Mouse (Mus musculus) small intestine, adult 2 months (tissue): ENCODE measurements around the gene Ptpn13. TPM values are rescaled to one million over a fixed set of nuclear protein-coding genes. Genes with fewer than 3 reads are reported as not detected.
A peak's percentile ranks its signal among the peaks of the same experiment; 100 is the strongest.

Experiments
- H3K27ac ChIP-seq: fragments of 200-500 bp; 2 replicates; pipeline ENCODE4 v1.5.1; 2012; ENCODE audit warnings: low read depth, low read length, control low read depth, inconsistent platforms; ENCODE audit not compliant: insufficient read depth
- H3K27me3 ChIP-seq: fragments of 200-500 bp; 2 replicates; pipeline ENCODE4 v1.6.1; 2012; ENCODE audit warnings: mild to moderate bottlenecking, moderate library complexity, low read length, inconsistent platforms; ENCODE audit not compliant: control insufficient read depth, insufficient read depth
- H3K36me3 ChIP-seq: fragments of 200-500 bp; 2 replicates; pipeline ENCODE4 v1.6.1; 2012; ENCODE audit warnings: mild to moderate bottlenecking, low read length, control low read depth, inconsistent platforms; ENCODE audit not compliant: control insufficient read depth, insufficient read depth
- H3K4me1 ChIP-seq: fragments of 200-500 bp; 2 replicates; pipeline ENCODE4 v1.6.1; 2012; ENCODE audit warnings: low read length, inconsistent platforms, mixed read lengths; ENCODE audit not compliant: control insufficient read depth, insufficient read depth, insufficient read length
- H3K4me3 ChIP-seq: fragments of 200-500 bp; 2 replicates; pipeline ENCODE4 v1.5.1; 2012; ENCODE audit warnings: low read depth, mild to moderate bottlenecking, control low read depth, inconsistent platforms, low read length, moderate library complexity
- CTCF ChIP-seq: fragments of 200-500 bp; IDR thresholded peaks from 2 replicates; pipeline ENCODE4 v1.5.1; 2012; ENCODE audit warnings: low read depth, mild to moderate bottlenecking, control low read depth, inconsistent platforms, low read length, moderate library complexity, mixed read lengths; ENCODE audit not compliant: insufficient replicate concordance, insufficient read length; ENCODE audit errors: extremely low read depth
- POLR2A ChIP-seq: fragments of 200-500 bp; IDR thresholded peaks from 2 replicates; pipeline ENCODE4 v1.6.1; 2012; ENCODE audit warnings: low read depth, mild to moderate bottlenecking, control low read depth, inconsistent platforms, low read length, moderate library complexity
- WGBS: fragments of 180-500 bp; shearing (Covaris S2); methylation state at CpG from one replicate; pipeline ENCODE4 v1.1.7; 2018; 5-methylcytosine and 5-hydroxymethylcytosine counted together
- polyA plus RNA-seq: library from polyadenylated mRNA; depleted of rRNA; stranded (reverse); fragments of >200 nt; gene quantifications from 2 replicates; pipeline ENCODE4 v1.2.3, GENCODE M21; 2012; rRNA removed

Gene Ptpn13
- 1.2 and 1.4 TPM in 2 replicates for polyA plus RNA-seq

DNA sequence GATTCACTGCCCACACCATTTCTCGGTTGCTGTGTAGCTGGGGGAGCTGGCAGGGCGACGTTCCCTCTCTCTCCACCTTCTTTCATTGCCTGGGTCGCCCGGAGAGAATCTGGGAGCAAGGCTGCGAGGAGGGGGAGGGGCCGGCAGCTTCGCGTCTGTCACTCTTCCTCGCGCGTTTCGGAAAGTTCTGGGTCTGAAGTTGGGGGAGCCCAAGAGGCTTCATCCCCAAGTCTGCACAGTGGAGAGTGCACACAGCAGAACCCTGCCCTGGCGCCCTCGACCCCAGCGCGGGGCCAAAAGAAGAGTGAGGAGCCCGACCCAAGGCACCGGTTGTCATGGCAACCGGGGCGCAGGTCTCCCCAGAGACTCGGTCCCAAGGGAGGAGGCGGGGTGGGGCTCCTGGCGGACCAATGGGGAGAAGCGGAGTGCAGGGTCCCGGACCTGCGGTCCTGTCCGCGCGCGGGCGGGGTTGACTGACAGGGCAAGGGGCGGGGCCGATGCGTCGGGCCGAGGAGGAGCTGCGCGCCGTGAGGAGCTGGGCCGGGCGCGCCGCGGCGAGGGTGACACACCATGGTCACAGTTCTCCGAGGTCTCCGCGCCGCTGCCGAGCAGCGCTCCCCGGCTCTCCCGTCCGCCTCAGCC lies at the start of gene Ptpn13:
Gene Ptpn13 (plus strand): TSS at position 515 of the 642 bp plus-strand sequence.
- Histone ChIP-seq H3K4me1 (peaks cover 2% of the 10 kb centered on the region; the same call in 1 of the 2 replicates), H3K36me3 (no peaks in the 10 kb centered on the region), H3K27me3 (peaks cover 5% of the 10 kb centered on the region; the same call in 1 of the 2 replicates), H3K27ac (no peak within 1 kb of the TSS), H3K4me3 (peak within 1 kb of the TSS; percentile 76)
- under 1% methylated on average over 55 of the region's 55 CpGs for WGBS
- TF ChIP-seq CTCF (no peak), POLR2A (peak; percentile 3; the same call in 1 of the 2 replicates)

DNA sequence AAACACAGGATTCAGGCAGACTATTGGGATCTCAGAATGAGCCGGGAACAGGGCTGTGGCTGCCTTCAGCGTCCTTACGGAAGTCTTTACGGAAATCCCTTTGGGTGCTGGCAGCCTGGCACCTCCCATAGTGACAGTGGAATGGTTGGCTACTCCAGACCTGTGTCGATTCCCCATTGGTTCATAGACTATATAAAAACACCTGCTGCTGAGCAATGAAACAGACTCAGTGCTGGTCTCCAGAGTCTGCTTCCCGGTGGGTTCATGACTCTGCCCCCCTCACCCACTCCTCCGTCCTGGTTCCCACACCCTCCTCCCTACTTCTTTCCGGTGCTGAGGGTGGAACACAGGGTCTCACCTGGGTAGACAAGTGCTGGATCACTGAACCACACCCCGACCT lies 49.8 kb upstream of the Ptpn13 start:
- Histone ChIP-seq H3K4me1 (0 out of 2 replicates have a peak, but pooled peaks cover 3% of the 10 kb centered on the region), H3K27me3 (no peaks in the 10 kb centered on the region), H3K36me3 (no peaks in the 10 kb centered on the region), H3K4me3 (no peak overlapping the region), H3K27ac (no peak overlapping the region)
- TF ChIP-seq POLR2A = no peak
- no peak for TF ChIP-seq CTCF
- WGBS = 92% methylated on average over 9 of the region's 9 CpGs

DNA sequence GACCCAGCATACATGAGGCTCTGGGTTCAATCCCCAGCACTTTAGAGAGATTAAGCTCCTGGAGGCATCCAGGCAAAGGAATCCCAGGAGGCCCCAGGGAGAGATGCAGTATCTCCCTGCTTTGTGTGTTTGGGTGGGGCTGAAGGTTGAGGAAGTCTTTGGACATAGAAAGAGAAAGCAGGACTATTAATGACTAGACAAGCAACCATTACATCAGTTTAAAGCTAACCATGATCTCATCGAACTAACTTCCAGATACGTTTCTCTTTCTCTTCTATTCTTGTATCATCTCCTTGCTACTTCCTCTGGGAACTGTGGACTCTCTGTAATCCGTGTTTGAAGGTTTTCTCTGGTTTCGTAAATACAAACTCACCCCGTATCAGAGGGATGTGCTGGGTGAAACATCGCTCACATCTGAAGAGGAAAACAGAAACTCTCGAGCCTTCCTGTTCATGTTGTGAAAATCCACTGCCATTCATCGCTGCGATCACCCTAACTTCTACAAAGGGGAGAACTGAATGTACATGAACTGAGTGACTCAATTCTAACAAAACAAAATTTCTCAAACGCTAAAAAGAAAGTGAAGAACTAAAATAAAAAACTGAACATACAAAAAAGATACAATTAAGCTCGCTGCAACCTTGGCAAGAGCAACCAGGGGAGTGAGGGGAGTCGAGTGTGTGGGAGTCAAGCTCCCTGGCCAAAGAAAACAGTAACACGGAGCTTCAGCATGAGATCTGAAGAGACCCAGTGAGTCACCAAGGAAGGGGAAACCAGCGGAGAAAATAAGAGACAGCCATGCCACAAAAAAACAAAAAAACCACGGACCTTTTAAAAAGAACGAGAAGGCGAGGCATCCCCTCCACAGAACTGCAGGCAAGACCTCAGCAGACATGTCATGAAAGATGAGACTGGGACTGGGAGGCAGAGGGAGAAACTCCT lies 48.4 kb upstream of the Ptpn13 start:
- 0 out of 2 replicates have a peak overlapping the region, but pooled peaks have one; percentile 6 for H3K27ac ChIP-seq
- H3K36me3 ChIP-seq = no peaks in the 10 kb centered on the region
- TF ChIP-seq CTCF (no peak), POLR2A (no peak)
- H3K4me1 ChIP-seq = 0 out of 2 replicates have a peak, but pooled peaks cover 3% of the 10 kb centered on the region
- no peak overlapping the region for H3K4me3 ChIP-seq
- no peaks in the 10 kb centered on the region for H3K27me3 ChIP-seq
- WGBS = 63% methylated on average over 17 of the region's 17 CpGs

DNA sequence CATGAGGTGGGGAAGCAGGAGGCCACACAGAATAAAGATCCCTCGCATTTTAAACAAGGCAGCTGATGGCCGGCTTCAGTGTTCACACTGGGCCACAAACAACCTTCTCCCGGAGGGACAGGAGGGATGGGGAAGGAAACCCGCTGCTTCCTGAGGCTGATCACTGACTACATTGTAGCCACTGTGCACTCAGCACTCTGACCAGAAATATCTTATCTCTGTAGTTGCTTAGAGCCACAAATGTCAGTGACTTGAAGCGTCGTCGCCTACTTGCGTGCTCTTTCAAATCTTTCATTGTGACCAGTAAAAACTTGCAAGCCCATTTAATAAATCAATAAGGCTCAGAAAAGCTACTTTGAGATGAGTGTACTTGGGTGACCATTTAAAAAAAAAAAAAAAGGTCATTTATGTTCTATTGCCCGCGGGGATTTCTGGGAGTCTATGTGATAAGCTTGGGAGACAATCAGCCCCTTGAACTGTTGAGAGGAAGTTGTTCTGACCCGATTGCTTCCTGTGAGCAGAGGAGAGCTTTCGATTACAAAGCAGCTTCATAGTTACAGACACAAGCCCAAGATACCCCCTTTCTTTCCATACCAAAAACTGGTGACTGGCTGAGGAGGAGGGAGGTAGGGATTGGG lies 47.4 kb upstream of the Ptpn13 start:
- Histone ChIP-seq H3K27ac (no peak overlapping the region), H3K4me3 (no peak overlapping the region), H3K36me3 (no peaks in the 10 kb centered on the region), H3K4me1 (0 out of 2 replicates have a peak, but pooled peaks cover 3% of the 10 kb centered on the region), H3K27me3 (no peaks in the 10 kb centered on the region)
- no peak for TF ChIP-seq CTCF
- TF ChIP-seq POLR2A = no peak
- WGBS = 41% methylated on average over 12 of the region's 12 CpGs

DNA sequence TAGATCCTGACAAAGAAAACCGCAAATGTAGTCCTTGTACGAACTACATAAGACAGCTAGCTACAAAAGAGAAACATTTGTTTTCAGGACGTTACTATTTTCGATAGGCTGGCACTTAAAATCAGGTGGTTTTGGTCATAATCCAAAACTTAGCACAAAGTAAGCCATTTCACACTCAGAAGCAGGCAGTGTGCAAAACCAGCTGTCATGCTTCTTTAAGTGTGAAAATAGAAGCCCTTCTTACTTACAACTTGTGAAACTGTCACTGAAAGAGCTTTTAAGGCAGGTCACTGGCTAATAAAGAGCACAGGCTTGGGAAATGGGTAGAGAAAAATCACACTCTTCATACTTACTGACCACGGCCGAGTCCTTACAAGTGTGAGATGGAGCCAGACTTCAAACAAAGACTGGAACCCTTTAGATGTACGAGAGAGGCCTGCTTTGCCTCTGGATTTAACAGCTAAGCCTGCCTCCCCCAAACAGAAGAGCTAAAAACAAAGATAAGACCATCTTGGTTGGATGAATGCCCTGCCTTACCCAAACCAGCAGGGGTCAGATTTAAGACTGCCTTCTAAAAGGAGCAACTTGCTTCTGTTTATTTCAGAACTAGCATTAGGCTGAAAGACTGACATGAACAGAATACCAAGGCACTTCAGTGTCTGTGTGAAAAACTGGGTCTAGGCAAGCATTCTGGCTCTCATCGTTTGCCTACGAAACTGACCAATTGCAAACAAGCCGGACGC lies 44.0 kb upstream of the Ptpn13 start:
- 85% methylated on average over 11 of the region's 11 CpGs for WGBS
- TF ChIP-seq CTCF = no peak
- Histone ChIP-seq H3K4me3 (no peak overlapping the region), H3K36me3 (no peaks in the 10 kb centered on the region), H3K27ac (no peak overlapping the region), H3K4me1 (0 out of 2 replicates have a peak, but pooled peaks cover 3% of the 10 kb centered on the region), H3K27me3 (no peaks in the 10 kb centered on the region)

DNA sequence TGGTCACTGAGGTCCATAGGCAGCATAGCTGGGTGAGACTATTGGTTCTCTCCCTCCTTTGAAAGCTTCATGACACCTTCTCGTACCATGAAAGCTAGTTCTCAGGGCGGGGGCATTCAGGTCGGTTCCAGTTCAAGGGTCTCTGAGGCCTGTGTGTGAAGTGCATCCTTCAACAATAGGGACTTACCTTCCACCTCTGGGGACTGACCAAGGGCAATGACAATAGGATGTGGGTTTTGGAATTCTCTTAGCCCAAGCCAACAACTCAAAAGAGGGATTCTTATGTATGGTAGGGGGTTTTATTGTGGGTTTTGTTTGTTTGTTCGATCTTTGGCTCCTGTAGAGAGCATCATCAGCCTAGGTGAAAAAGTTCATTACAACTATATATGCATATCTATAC lies 42.0 kb upstream of the Ptpn13 start:
- no peak overlapping the region for H3K4me3 ChIP-seq
- WGBS = 92% methylated on average over 4 of the region's 4 CpGs
- TF ChIP-seq CTCF = no peak
- no peak for TF ChIP-seq POLR2A
- H3K27me3 ChIP-seq = no peaks in the 10 kb centered on the region
- H3K4me1 ChIP-seq = peaks cover 3% of the 10 kb centered on the region; the same call in 1 of the 2 replicates
- H3K27ac ChIP-seq = no peak overlapping the region
- no peaks in the 10 kb centered on the region for H3K36me3 ChIP-seq
